Mouse (Mus musculus) adrenal gland, postnatal 10 days (tissue): Measurements from ENCODE around the gene Cog6. TPM values are rescaled to one million over a fixed set of nuclear protein-coding genes. Genes with fewer than 3 reads are reported as not detected.

Source experiments
- DNase-seq: peaks from one replicate; pipeline ENCODE4 v3.0.0; 2021; ENCODE audit warnings: mixed read lengths
- long read RNA-seq, 2 experiments: library from polyadenylated mRNA; stranded (forward); transcript quantifications; one replicate each; pipeline ENCODE4 v2.0.0; 2021
- total RNA-seq, 2 experiments: library from RNA; stranded (reverse); gene quantifications; 2 replicates each; pipeline ENCODE4 v1.2.3; 2021

Gene Cog6
- total RNA-seq = 10 to 100 TPM; 33.8 to 40.6 TPM
- long read RNA-seq, experiment 1, transcript Cog6-201 (19 exons, 3,182 nt) = major isoform, 44 of 51 reads
- long read RNA-seq, experiment 1, partial matches to known transcripts = 1 of 51 reads
- long read RNA-seq, experiment 1, other reads (novel, unspliced or antisense) = 5 of 51 reads
- long read RNA-seq, experiment 2, transcript Cog6-201 (19 exons, 3,182 nt) = major isoform, 25 of 32 reads
- long read RNA-seq, experiment 2, partial matches to known transcripts = 1 of 32 reads
- long read RNA-seq, experiment 2, other reads (novel, unspliced or antisense) = 6 of 32 reads

GRCm38 (mm10) chr3:53016436-53017340, at the start of gene Cog6:
TSS of gene Cog6 (minus strand) at chr3:53017237.
- DNase-seq = peak; percentile 90

GRCm38 (mm10) chr3:53066095-53066372, 49.0 kb upstream of the Cog6 start:
- DNase-seq = no peak

GRCm38 (mm10) chr3:53065267-53066094, 48.4 kb upstream of the Cog6 start:
- no peak for DNase-seq

GRCm38 (mm10) chr3:53063423-53064147, 46.5 kb upstream of the Cog6 start:
- no peak for DNase-seq

- no peak for DNase-seq
Measured at GRCm38 (mm10) chr3:53059959-53060358, 42.9 kb upstream of the Cog6 start.

- DNase-seq = no peak
Measured at GRCm38 (mm10) chr3:53056430-53056829, 39.4 kb upstream of the Cog6 start.

GRCm38 (mm10) chr3:53052385-53052784, 35.3 kb upstream of the Cog6 start:
- no peak for DNase-seq

GRCm38 (mm10) chr3:53046371-53046770, 29.3 kb upstream of the Cog6 start:
- no peak for DNase-seq

- no peak for DNase-seq
Measured at GRCm38 (mm10) chr3:53045697-53046096, 28.7 kb upstream of the Cog6 start.

GRCm38 (mm10) chr3:53044682-53045299, 27.8 kb upstream of the Cog6 start:
- DNase-seq = no peak

- DNase-seq = peak; percentile 18
Measured at GRCm38 (mm10) chr3:53044238-53044637, 27.2 kb upstream of the Cog6 start.

- no peak for DNase-seq
Measured at GRCm38 (mm10) chr3:53043206-53043780, 26.3 kb upstream of the Cog6 start.

- DNase-seq = no peak
Measured at GRCm38 (mm10) chr3:53042240-53042567, 25.2 kb upstream of the Cog6 start.

- DNase-seq = peak; percentile 74
Measured at GRCm38 (mm10) chr3:53041411-53042239, 24.6 kb upstream of the Cog6 start, which contains the start of gene Lhfp. TSS of gene Lhfp (plus strand) at chr3:53041528.

- DNase-seq = no peak
Measured at GRCm38 (mm10) chr3:53040593-53041410, 23.8 kb upstream of the Cog6 start.

- DNase-seq = no peak
Measured at GRCm38 (mm10) chr3:53039746-53040145, 22.7 kb upstream of the Cog6 start.

GRCm38 (mm10) chr3:53038913-53039312, 21.9 kb upstream of the Cog6 start:
- no peak for DNase-seq

- DNase-seq = no peak
Measured at GRCm38 (mm10) chr3:53036941-53037340, 19.9 kb upstream of the Cog6 start.

- DNase-seq = no peak
Measured at GRCm38 (mm10) chr3:53036076-53036475, 19.0 kb upstream of the Cog6 start.
